Mouse (Mus musculus): Measurements from ENCODE around the gene Inhbe. TPM values are rescaled to one million over a fixed set of nuclear protein-coding genes. Genes with fewer than 3 reads are reported as not detected.

Gene Inhbe
- polyA plus RNA-seq (2015; fragmentation: Illumina TruSeq; extraction: RNeasy Lipid Tissue Mini Kit (QIAGEN cat#74804); ENCODE audit: low read depth, low replicate concordance) = 0.13 TPM

GRCm38 (mm10) chr10:127353909-127354895, at the start of gene Inhbe:
Gene Inhbe (minus strand): TSS chr10:127354411.

GRCm38 (mm10) chr10:127380251-127380691, 26.1 kb upstream of the Inhbe start, which contains the start of gene R3hdm2:
Gene R3hdm2 (plus strand): TSS chr10:127380327.

DNA sequence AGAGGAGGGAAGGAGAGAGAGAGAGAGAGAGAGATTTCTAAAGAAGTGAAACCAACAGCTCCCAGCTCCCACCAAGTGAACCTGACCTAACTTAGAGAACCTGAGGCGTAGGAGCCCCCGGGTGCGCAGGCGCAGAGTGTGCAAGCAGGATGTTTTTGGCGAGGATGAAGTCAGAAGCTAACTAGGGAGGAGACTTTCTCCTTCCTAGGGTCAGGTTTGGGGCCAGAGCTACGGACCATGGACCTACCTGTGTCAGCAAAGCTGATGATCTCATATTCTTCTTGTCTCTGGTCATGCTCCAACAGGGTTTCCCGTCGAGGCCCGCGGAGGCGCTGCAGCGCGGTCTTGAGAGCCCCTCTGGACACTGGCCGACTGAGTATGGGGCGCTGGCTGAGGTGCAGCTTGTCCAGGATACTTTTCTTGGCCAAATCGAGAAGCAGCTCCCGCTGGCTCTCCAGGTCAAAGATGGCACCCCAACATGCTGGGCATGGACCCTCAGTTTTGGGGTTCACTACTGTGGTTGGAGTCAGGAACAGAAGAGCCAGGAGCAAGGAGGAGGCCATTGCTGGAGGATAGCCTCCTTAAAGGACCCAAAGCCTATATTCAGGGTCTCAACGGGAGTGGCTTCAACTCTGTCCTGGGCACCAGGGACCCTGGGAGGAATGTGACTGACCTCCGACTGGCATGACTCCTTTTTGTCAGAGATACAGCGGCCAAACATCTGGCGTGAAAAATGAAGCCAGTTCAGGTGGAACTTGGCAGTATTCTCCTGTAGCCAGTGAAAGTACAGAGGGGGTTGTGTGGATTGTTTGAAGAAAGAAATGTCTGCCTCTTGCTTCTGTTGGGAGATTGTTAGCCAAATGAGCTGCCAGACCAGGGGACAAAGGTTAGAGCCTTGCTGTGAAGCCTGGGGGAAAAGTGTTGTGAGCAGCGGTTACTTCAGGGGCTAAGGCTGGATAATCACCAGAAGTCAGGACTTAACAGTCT, 15.9 kb upstream of the Inhbe start, which contains the start of gene Inhbc:
Inhbc (minus strand) TSS at position 598 of the 987 bp plus-strand sequence.

GRCm38 (mm10) chr10:127341891-127342639, 12.1 kb downstream of the Inhbe start, which contains the start of gene Gli1:
Gene Gli1 (minus strand): TSS chr10:127341974.

GRCm38 (mm10) chr10:127321621-127322020, 32.6 kb downstream of the Inhbe start, which contains the start of gene Arhgap9:
Gene Arhgap9 (plus strand): TSS chr10:127321964.

DNA sequence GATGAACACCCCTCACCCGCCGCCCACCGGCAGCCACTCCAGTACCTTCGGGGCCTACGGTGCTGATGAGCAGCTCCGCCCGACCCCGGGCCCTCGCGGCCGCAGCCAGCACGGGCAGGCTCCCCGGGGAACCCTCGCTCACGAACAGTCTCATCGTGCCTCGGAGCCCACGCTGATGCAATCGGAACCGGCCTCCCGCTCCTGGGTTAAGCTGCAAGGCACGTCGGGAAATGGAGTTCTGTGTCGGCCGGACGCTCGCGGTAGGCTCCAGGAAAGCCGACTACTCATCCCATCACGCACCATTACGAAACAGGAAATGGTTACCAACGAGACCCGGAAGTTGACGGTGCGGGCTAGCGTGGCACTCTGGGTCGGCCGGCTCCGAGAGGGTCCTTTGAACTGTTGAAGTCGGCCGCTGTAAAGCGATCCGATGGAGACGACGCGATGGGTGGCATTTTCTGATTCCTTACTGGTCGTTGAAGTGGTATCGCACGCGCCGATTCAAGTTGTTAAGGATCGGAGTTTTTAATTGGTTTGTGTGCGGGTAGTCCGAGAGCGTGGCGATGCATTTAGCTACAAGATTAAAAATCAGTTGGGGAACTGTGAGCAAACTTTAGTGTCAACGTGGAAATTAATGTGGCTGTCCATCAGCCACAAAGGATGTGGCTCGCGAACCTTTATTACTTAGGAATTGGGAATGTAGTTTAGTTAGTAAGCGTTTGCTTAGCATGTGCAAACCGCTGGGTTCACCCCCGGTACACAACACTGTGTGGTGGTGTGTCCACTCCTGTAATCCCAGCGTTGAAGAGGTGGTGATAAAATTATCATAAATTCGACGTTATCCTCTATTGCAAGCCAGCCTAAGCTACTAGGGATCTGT, 42.5 kb downstream of the Inhbe start, which contains the start of gene Mars:
Mars (minus strand) TSS at position 311 of the 880 bp plus-strand sequence.

Other genes with a start within 250 kb of the Inhbe start
- gene Os9, start 233.3 kb downstream of the Inhbe start, polyA plus RNA-seq (2015; fragmentation: Illumina TruSeq; extraction: RNeasy Lipid Tissue Mini Kit (QIAGEN cat#74804); ENCODE audit: low read depth, low replicate concordance) = 108 TPM
- gene B4galnt1, start 189.2 kb downstream of the Inhbe start, polyA plus RNA-seq (2015; fragmentation: Illumina TruSeq; extraction: RNeasy Lipid Tissue Mini Kit (QIAGEN cat#74804); ENCODE audit: low read depth, low replicate concordance) = 103 TPM
- gene Slc26a10, start 173.8 kb downstream of the Inhbe start, polyA plus RNA-seq (2015; fragmentation: Illumina TruSeq; extraction: RNeasy Lipid Tissue Mini Kit (QIAGEN cat#74804); ENCODE audit: low read depth, low replicate concordance) = 5.2 TPM
- gene Arhgef25, start 164.3 kb downstream of the Inhbe start, polyA plus RNA-seq (2015; fragmentation: Illumina TruSeq; extraction: RNeasy Lipid Tissue Mini Kit (QIAGEN cat#74804); ENCODE audit: low read depth, low replicate concordance) = 181 TPM
- gene Dtx3, start 158.7 kb downstream of the Inhbe start, polyA plus RNA-seq (2015; fragmentation: Illumina TruSeq; extraction: RNeasy Lipid Tissue Mini Kit (QIAGEN cat#74804); ENCODE audit: low read depth, low replicate concordance) = 238 TPM
- gene Pip4k2c, start 142.8 kb downstream of the Inhbe start, polyA plus RNA-seq (2015; fragmentation: Illumina TruSeq; extraction: RNeasy Lipid Tissue Mini Kit (QIAGEN cat#74804); ENCODE audit: low read depth, low replicate concordance) = 84.7 TPM
- gene Kif5a, start 91.1 kb downstream of the Inhbe start, polyA plus RNA-seq (2015; fragmentation: Illumina TruSeq; extraction: RNeasy Lipid Tissue Mini Kit (QIAGEN cat#74804); ENCODE audit: low read depth, low replicate concordance) = 1,243 TPM
- 329 TPM for gene Dctn2, start 88.0 kb downstream of the Inhbe start, polyA plus RNA-seq (2015; fragmentation: Illumina TruSeq; extraction: RNeasy Lipid Tissue Mini Kit (QIAGEN cat#74804); ENCODE audit: low read depth, low replicate concordance)
- 25.4 TPM for gene Mbd6, start 65.4 kb downstream of the Inhbe start, polyA plus RNA-seq (2015; fragmentation: Illumina TruSeq; extraction: RNeasy Lipid Tissue Mini Kit (QIAGEN cat#74804); ENCODE audit: low read depth, low replicate concordance)
- 67.4 TPM for gene Mars, start 42.6 kb downstream of the Inhbe start, polyA plus RNA-seq (2015; fragmentation: Illumina TruSeq; extraction: RNeasy Lipid Tissue Mini Kit (QIAGEN cat#74804); ENCODE audit: low read depth, low replicate concordance)
- gene Arhgap9, start 32.4 kb downstream of the Inhbe start, polyA plus RNA-seq (2015; fragmentation: Illumina TruSeq; extraction: RNeasy Lipid Tissue Mini Kit (QIAGEN cat#74804); ENCODE audit: low read depth, low replicate concordance) = 1.1 TPM
- 1.8 TPM for gene Gli1, start 12.4 kb downstream of the Inhbe start, polyA plus RNA-seq (2015; fragmentation: Illumina TruSeq; extraction: RNeasy Lipid Tissue Mini Kit (QIAGEN cat#74804); ENCODE audit: low read depth, low replicate concordance)
- gene Inhbc, start 16.0 kb upstream of the Inhbe start, polyA plus RNA-seq (2015; fragmentation: Illumina TruSeq; extraction: RNeasy Lipid Tissue Mini Kit (QIAGEN cat#74804); ENCODE audit: low read depth, low replicate concordance) = not detected
- 195 TPM for gene R3hdm2, start 25.9 kb upstream of the Inhbe start, polyA plus RNA-seq (2015; fragmentation: Illumina TruSeq; extraction: RNeasy Lipid Tissue Mini Kit (QIAGEN cat#74804); ENCODE audit: low read depth, low replicate concordance)
- 4.3 TPM for gene Stac3, start 147.3 kb upstream of the Inhbe start, polyA plus RNA-seq (2015; fragmentation: Illumina TruSeq; extraction: RNeasy Lipid Tissue Mini Kit (QIAGEN cat#74804); ENCODE audit: low read depth, low replicate concordance)
- 9.8 TPM for gene Ndufa4l2, start 160.6 kb upstream of the Inhbe start, polyA plus RNA-seq (2015; fragmentation: Illumina TruSeq; extraction: RNeasy Lipid Tissue Mini Kit (QIAGEN cat#74804); ENCODE audit: low read depth, low replicate concordance)
- gene Shmt2, start 168.0 kb upstream of the Inhbe start, polyA plus RNA-seq (2015; fragmentation: Illumina TruSeq; extraction: RNeasy Lipid Tissue Mini Kit (QIAGEN cat#74804); ENCODE audit: low read depth, low replicate concordance) = 26.1 TPM
- 6.8 TPM for gene Nxph4, start 180.1 kb upstream of the Inhbe start, polyA plus RNA-seq (2015; fragmentation: Illumina TruSeq; extraction: RNeasy Lipid Tissue Mini Kit (QIAGEN cat#74804); ENCODE audit: low read depth, low replicate concordance)